Mouse (Mus musculus): ENCODE measurements around the gene Defb23. TPM values are rescaled to one million over a fixed set of nuclear protein-coding genes. Genes with fewer than 3 reads are reported as not detected.

Defb23 gene
- total RNA-seq (2021), result not detected

DNA sequence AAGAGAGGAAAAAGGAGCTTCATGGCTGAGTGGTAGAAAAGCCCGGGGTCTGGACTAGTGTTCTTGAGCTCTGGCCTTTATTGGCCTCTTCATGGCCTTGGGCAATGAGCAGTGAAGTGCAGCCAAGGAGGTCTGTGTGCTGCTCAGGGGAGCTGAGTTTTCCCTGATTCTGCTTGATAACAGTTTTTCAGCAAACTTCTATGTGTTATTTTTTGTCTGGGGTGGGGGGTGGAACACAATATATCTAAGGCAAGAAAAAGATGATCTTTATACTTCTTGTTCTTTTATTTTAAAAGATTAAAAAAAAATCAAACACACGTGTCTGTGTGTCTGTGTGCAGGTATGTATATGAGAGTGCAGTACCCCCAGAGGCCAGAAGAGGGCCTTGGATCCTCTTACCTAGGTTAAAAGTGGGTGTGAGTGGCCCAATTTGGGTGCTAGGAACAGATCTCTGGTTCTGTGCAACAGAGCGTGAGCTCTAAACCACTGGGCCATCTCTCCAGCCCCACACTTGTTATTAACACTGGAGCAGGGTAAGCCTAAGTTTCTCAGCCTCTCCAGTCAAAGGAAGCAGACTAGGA, at the start of gene Defb23:
Gene Defb23 (minus strand): TSS at position 51 of the 581 bp plus-strand sequence.
- intact Hi-C loops (cut with DNase I), result no loop called here
- DNase-seq, result no peak

DNA sequence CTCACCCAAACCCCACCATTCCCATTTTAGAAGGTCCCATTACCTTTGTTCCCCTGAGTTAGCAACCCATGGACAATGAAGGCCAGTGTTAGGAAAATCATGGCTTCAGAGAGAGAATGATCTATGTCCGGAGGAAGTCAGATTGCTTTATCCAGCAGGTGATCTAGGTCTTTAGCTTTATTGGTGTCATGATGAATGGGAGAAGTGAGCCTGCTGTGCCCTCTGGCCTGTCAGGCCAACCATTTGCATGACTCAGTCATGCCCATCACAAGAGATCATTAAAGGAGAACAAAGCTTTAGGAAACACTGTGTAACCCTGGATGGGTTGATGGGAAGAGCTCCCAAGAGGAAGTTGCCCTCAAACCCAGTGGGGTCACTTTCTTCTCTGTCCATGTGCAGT, 47.2 kb upstream of the Defb23 start, which contains the start of gene Defb26:
Gene Defb26 (minus strand): TSS at position 101 of the 400 bp plus-strand sequence.
- no peak for DNase-seq
- intact Hi-C loops (cut with DNase I), result no loop called here

GRCm38 (mm10) chr2:152503950-152504349, 39.5 kb upstream of the Defb23 start:
- intact Hi-C loops (cut with DNase I), result no loop called here
- no peak for DNase-seq

- intact Hi-C loops (cut with DNase I), result no loop called here
- DNase-seq, result no peak
Observed at GRCm38 (mm10) chr2:152500863-152501229, 36.4 kb upstream of the Defb23 start.

DNA sequence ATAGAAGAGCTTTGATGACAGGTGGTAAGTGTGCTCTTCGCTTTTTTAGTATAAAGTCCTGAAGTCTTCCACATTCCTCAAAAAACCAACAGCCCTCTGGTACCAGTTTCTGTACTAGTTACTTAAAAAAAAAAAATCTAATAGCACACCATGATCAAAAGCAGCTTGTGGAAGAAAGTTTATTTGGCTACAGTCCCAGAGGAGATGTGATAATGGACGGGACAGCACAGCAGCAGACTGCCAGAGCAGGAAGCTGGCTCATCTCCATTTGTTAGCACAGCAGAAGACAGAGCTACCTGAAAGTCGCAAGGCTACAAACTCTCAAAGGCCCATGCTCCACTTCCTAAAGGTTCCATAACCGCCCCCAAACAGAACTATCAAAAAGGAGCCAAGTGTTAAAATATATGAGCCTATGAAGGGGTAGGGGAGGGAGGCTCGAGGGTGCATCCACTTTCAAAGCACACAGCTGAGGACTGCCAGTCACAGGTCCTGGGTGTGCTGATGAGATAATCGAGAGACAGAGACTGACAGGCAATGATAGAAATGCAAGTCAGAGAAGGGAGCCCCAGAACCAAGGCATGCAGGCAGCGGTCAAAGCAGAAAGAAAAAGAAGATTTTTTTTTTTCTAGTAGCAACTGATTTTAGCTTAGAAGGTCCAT, 35.9 kb upstream of the Defb23 start:
- intact Hi-C loops (cut with DNase I), result no loop called here
- no peak for DNase-seq

DNA sequence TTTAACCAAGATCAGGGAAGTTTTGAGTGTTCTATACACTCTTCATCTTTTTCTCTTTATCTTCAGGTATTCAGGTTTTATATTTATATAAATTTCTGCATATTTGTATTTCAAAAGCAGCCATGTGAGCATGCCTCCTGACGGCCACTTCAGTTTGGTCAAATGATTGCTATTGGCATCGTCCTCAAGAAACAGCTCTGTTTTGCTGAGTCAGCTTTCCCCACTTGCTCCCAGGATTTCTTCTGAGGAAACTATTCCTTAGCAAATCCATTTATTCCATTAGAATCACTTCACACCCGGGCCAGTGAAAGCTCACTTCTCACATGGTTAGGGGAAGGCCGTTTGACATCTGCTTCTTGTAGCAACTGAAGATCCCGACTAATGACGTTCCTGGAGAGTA, 33.6 kb upstream of the Defb23 start:
- DNase-seq, result no peak
- intact Hi-C loops (cut with DNase I), result no loop called here

DNA sequence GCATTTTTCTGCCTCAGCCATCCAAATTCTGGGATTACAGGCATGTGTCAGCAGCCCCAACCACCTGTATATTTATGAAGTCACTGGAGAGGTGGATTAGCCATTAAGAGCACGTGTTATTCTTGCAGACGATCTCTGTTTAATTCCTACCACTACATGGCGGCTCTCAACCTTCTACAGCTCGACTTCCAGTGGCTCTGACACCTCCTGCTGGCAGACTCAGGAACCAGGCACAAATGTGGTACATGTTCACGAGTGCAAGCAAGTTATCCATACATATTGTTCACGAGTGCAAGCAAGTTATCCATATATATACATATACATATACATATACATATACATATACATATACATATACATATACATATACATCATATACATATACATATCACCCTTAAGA, 28.7 kb upstream of the Defb23 start:
- no peak for DNase-seq
- intact Hi-C loops (cut with DNase I), result no loop called here

DNA sequence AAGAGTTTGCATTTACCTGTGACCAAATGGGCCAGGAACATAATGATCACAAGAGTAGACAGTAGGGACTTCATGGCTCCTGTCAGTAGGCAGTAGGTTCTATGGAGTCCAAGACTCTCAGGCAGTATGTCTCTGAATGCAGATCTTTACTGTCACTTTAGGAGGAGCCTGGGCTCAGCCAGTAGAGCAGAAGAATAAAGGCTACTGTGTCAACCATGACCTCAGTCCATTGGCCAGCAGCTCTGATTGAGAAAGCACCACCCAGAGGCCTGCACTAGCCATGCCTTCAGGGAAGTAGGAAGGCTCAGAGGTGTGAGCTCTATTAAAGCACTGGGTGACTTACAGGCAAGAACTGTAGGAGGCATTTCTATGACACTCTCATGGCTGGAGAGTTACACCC, 25.6 kb upstream of the Defb23 start, which contains the start of gene Defb22:
Gene Defb22 (minus strand): TSS at position 101 of the 400 bp plus-strand sequence.
- intact Hi-C loops (cut with DNase I), result no loop called here
- DNase-seq, result no peak

DNA sequence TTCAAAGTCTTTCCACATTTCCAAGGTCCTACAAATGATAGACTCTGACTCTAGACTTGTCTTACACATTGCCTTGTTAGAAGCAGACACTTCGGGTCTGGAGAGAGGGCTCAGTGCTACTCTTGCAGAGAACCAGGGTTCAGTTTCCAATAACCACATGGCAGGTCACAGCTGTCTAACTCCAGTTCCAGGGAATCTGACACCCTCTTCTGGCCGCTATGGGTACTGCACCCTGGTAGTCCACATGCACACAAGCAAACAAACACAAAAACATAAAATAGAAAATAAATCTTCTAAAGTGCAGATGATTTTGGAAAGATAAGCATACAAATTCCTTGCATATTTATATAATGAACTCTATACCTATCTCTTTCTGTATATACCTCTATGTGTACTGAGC, 22.6 kb upstream of the Defb23 start:
- no peak for DNase-seq
- intact Hi-C loops (cut with DNase I), result no loop called here

- no peak for DNase-seq
- intact Hi-C loops (cut with DNase I), result no loop called here
Observed at GRCm38 (mm10) chr2:152481726-152482125, 17.3 kb upstream of the Defb23 start.

DNA sequence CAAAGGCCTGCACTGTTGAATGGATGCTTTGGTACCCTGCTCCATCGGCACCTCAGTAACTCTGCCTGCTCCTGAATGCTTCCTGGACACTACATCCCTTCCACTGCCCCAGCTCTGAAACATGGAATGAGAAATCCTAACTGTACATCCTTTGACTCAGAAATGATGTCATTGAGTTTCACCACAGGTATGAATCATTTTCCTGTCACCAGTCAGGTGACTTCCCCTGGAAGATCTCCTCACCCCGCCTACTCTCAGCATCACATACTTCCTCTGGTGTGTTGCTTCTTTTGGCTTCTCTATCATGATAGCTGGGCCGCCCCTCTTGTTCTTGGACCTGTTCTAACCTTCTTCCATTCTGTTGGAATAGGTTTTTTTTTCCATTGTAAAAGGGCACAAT, 16.5 kb upstream of the Defb23 start:
- no peak for DNase-seq
- intact Hi-C loops (cut with DNase I), result no loop called here

- DNase-seq, result no peak
- intact Hi-C loops (cut with DNase I), result no loop called here
Observed at GRCm38 (mm10) chr2:152476763-152477162, 12.3 kb upstream of the Defb23 start, which contains the start of gene Defb20. Gene Defb20 (plus strand): TSS chr2:152477063.

DNA sequence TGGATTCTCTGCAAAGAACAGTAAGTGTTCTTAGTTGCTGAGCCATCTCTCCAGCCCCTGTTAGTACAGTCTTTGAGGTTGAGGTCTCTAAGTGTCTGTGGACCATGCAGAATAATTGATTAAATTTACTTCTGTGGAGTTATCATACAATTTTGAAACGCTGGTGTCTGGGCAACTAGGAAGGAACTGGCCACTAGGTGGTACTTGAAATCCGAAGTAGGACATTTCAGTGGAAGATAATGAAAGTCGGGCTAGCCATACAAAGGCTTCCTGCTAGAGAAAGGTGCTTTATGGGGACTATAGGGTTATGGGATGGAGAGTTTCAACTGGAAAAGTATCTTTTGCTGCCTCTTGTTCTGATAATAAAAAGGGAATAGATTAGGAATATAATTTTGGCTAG, 8.0 kb upstream of the Defb23 start:
- no peak for DNase-seq
- intact Hi-C loops (cut with DNase I), result no loop called here

DNA sequence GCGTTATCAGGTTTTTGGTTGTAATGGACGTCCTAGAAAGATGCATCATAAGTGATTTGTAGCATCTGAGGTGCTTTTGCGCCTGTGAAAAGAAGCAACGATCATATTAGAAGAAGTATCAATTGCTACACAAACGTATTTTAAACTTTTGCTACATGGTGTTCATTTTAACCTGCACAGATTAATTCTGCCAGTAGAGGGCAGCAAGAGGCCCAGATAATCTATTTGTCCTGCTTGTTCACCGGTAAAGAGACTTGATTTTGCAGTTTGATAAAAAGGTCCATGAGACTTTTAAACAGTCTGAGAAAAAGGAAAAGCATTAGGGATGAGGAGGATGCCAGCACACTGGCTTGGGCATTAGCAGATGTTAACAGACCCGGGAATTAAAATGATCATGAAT, 6.6 kb upstream of the Defb23 start:
- intact Hi-C loops (cut with DNase I), result no loop called here
- peak; percentile 17 for DNase-seq

DNA sequence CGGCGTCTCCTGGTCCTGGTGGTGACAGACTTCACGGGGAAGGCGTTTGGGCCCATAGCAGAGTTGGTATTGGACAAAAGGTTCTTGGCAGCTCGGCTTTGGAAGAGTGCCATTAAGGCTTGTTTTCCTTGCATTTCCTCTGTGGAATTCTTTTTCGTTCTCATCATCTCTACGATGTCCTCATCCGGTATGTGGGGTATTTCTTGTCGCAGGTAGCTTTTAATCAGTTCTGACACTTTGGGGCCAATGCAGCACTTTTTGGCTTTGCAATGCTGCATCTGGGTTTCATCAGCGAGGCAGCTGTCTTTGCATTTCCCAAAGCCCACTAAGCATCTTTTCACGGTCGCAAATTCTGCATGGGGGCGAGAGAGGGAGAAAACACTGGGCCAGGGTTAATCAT, 5.2 kb downstream of the Defb23 start:
- intact Hi-C loops (cut with DNase I), result no loop called here
- DNase-seq, result no peak

DNA sequence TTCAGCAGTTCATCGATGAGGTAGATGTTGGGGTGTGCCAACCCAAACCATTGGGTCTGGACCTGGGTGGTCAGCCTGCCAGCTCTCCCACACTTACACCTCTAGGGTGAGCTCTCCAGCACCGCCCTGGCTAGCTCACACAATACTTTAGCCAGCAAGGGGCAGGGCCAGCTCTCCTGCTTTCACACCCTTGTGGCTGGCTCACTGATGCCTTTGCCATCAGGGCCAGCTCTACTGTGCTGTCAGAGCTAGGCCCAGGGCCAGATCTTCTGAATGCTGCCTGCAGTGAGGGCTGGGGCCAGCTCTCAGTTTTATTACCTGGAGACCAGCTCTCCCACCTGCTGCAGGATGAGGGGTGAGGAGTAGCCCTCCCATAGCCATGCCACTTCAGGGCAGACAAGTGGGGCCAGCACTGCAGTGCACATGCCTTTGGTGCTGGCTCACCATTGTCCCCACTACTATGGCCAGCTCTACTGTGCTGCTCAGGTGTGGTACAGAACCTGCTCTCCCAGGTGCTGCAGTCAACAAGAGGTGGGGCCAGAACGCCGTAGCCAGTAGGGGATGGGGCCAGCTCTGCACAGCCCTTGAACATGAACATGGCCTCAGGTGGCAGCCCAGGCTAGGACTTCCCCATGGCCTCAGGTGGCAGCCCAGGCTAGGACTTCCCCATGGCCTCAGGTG, 12.2 kb downstream of the Defb23 start:
- no peak for DNase-seq
- intact Hi-C loops (cut with DNase I), result no loop called here

DNA sequence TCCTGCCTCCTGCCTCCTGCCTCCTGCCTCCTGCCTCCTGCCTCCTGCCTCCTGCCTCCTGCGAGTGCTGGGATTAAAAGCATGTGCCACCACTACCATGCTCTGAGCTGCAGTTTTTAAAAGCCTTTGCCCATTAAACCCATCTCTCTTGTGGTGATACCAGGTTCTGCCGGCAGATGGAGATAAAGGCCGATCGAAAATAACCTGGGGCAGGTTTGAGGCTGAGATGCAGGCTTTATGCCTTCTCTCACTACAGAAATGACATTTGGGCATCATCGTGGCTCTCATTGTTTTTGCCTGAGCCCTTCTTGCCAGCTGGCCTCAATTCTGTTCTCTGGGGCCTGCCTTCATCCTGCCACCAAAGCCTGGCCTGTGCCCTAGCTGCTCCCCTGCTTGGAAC, 14.2 kb downstream of the Defb23 start:
- intact Hi-C loops (cut with DNase I), result no loop called here

GRCm38 (mm10) chr2:152447461-152447860, 17.0 kb downstream of the Defb23 start:
- no peak for DNase-seq
- intact Hi-C loops (cut with DNase I), result no loop called here

More for the DNA sequence above, 14.2 kb downstream of the Defb23 start:
- DNase-seq, result peak; percentile 73

DNA sequence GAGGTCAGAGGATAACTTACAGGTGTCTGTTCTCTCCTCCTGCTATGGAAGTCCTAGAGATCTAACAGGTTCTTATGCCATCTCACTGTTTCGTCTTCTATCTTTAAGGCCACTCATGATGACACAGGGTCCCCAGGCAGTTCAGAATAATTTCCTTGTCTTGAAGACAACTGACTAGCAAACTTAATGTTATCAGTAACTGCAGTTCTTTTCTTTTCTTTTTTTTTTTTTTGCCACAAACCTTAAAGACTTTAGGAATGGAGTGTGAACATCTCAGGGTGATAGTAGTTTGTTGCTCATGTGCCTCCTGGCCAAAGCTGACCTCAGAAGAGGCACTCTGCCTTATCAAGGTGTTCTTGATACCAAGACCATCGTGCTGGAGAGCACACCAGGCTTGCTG, 17.8 kb downstream of the Defb23 start:
- intact Hi-C loops (cut with DNase I), result no loop called here
- DNase-seq, result no peak

- intact Hi-C loops (cut with DNase I), result no loop called here
- DNase-seq, result peak; percentile 79
Observed at GRCm38 (mm10) chr2:152443281-152443680, 21.1 kb downstream of the Defb23 start.

DNA sequence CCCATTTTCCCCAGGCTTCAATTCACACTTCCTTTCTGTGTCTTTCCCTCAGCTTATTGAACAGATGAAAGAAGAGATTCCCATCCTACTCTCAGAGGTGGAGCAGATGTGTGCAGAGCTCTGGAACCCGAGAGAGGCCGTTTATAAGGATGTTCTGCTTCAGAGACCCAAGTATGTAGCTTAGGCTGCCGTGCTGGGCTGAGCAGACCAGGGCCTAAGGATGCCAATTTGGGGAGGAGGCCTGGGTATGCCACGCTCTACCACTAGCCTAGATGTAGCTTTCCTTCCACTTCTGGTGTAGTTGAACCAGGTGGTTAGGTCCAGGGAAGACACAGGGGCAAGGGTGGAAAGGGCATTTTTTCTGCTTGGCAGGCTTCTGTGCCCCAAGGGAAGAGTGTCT, 22.1 kb downstream of the Defb23 start:
- intact Hi-C loops (cut with DNase I), result no loop called here
- DNase-seq, result no peak

DNA sequence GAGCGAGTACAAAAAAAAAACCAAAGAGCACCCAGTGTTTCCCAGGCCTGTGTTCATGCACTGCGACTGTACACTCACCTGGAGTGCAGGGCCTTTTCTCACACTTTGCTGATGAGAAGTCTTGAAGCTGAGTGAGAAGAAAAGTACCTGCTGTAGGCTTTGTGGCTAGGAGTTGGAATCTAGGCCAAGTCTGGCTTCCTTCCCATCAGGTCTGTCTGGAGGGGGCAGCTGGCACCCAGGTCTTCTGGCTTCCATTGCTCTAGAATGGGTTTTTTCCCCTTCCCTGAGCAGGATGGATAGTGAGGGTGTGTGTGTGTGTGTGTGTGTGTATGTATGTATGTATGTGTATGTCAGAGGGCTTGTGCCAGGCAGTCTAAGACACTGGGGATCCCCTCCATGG, 24.6 kb downstream of the Defb23 start:
- DNase-seq, result no peak
- intact Hi-C loops (cut with DNase I), result loop anchor here (5.0 kb wide), 1 partner anchor 48 kb away; no protein-coding TSS in a partner anchor
